In genomic region chr11:77093208-77093607, GRCm38 (mm10) we compare ENCODE assay signal across 8 mouse cellular contexts. TPM values are rescaled to one million over a fixed set of nuclear protein-coding genes. Genes with fewer than 3 reads are reported as not detected.
DNase-seq lines count a peak whose midpoint lies in the region; ATAC-seq and TF ChIP-seq lines count a peak whose summit lies in the region.

No protein-coding gene starts in this region.

- H3K27me3 ChIP-seq in embryonic facial prominence, embryonic 10.5 days (replicated peaks; ENCODE audit: low read depth, poor library complexity, severe bottlenecking) = no peaks in the 10 kb centered on the region
- H3K27me3 ChIP-seq in limb, embryonic 11.5 days (ENCODE audit: control insufficient read depth, insufficient read depth, low read length) = no peaks in the 10 kb centered on the region
- no peaks in the 10 kb centered on the region for H3K27me3 ChIP-seq in midbrain, embryonic 14.5 days (ENCODE audit: control insufficient read depth, insufficient read depth, low read length)

- 0 out of 2 replicates have a peak, but pooled peaks cover 4% of the 10 kb centered on the region for H3K4me1 ChIP-seq in embryonic facial prominence, embryonic 10.5 days
- no peaks in the 10 kb centered on the region for H3K4me1 ChIP-seq in limb, embryonic 11.5 days (ENCODE audit: control insufficient read depth, insufficient read depth, low read length)
- no peaks in the 10 kb centered on the region for H3K4me1 ChIP-seq in midbrain, embryonic 14.5 days (ENCODE audit: control insufficient read depth, insufficient read depth, low read length)

- 2% methylated on average over 11 of the region's 11 CpGs for WGBS in embryonic facial prominence, embryonic 10.5 days
- WGBS in limb, embryonic 11.5 days = 2% methylated on average over 11 of the region's 11 CpGs
- WGBS in midbrain, embryonic 14.5 days = 3% methylated on average over 11 of the region's 11 CpGs

- no peak overlapping the region for H3K27ac ChIP-seq in gastrocnemius, adult 2 months
- no peak overlapping the region for H3K27ac ChIP-seq in embryonic facial prominence, embryonic 10.5 days (replicated peaks)
- no peak overlapping the region for H3K27ac ChIP-seq in limb, embryonic 11.5 days (replicated peaks; ENCODE audit: low read depth, low read length)
- no peak overlapping the region for H3K27ac ChIP-seq in midbrain, embryonic 14.5 days (replicated peaks; ENCODE audit: low read depth, low read length)

- no peaks in the 10 kb centered on the region for H3K36me3 ChIP-seq in embryonic facial prominence, embryonic 10.5 days (replicated peaks)
- no peaks in the 10 kb centered on the region for H3K36me3 ChIP-seq in limb, embryonic 11.5 days (ENCODE audit: control insufficient read depth, insufficient read depth, low read length)
- no peaks in the 10 kb centered on the region for H3K36me3 ChIP-seq in midbrain, embryonic 14.5 days (ENCODE audit: control insufficient read depth, insufficient read depth, low read length)

- no peaks in the 10 kb centered on the region for H3K9me3 ChIP-seq in embryonic facial prominence, embryonic 10.5 days
- H3K9me3 ChIP-seq in limb, embryonic 11.5 days (ENCODE audit: control insufficient read depth, low read length) = no peaks in the 10 kb centered on the region
- no peaks in the 10 kb centered on the region for H3K9me3 ChIP-seq in midbrain, embryonic 14.5 days (ENCODE audit: control insufficient read depth, low read length)

- H3K9ac ChIP-seq in limb, embryonic 11.5 days (ENCODE audit: low read length) = no peak overlapping the region
- H3K9ac ChIP-seq in midbrain, embryonic 14.5 days (replicated peaks; ENCODE audit: low read length) = 0 out of 2 replicates have a peak overlapping the region, but pooled peaks have one; percentile 29

- peak overlapping the region; percentile 65 for H3K4me3 ChIP-seq in gastrocnemius, adult 2 months
- H3K4me3 ChIP-seq in embryonic facial prominence, embryonic 10.5 days = peak overlapping the region; percentile 43
- H3K4me3 ChIP-seq in limb, embryonic 11.5 days (ENCODE audit: low read depth, low read length) = peak overlapping the region; percentile 16
- H3K4me3 ChIP-seq in midbrain, embryonic 14.5 days (replicated peaks; ENCODE audit: low read depth, low read length) = no peak overlapping the region

- intact Hi-C loops in gastrocnemius, adult 2 months (cut with DNase I) = loop anchor here (1.0 to 10.0 kb wide), 2 partner anchors 96 to 372 kb away; partner anchors contain the start of gene Coro6
- intact Hi-C loops in heart, postnatal 10 days (cut with DNase I) = loop anchor here (1.0 kb wide), 1 partner anchor 96 kb away; no protein-coding TSS in a partner anchor

- peak; percentile 41 for DNase-seq in gastrocnemius, adult 2 months
- DNase-seq in gastrocnemius, postnatal 25 days = no peak
- DNase-seq in MN1 (ENCODE audit: low spot score) = peak; percentile 38
- DNase-seq in embryonic facial prominence, embryonic 10.5 days (ENCODE audit: low spot score) = peak; percentile 68
- DNase-seq in heart, postnatal 10 days = peak; percentile 56 to 73
- peak; percentile 69 for DNase-seq in limb, embryonic 11.5 days (ENCODE audit: low spot score)
- DNase-seq in midbrain, embryonic 14.5 days = peak; percentile 80
- peak; percentile 62 for DNase-seq in thymus, postnatal 25 days

- H3K4me2 ChIP-seq in limb, embryonic 11.5 days (ENCODE audit: low read depth, severe bottlenecking) = peak overlapping the region; percentile 43; the same call in 1 of the 2 replicates
- peak overlapping the region; percentile 48 for H3K4me2 ChIP-seq in midbrain, embryonic 14.5 days (ENCODE audit: low read length)

- TF ChIP-seq CTCF in gastrocnemius, adult 2 months (IDR thresholded peaks at IDR 0.05) = peak; percentile 76

- no peak for ATAC-seq in limb, embryonic 11.5 days (ENCODE audit: insufficient number of reproducible peaks, low FRiP score, low TSS enrichment, low read depth)
- no peak for ATAC-seq in midbrain, embryonic 14.5 days (ENCODE audit: low FRiP score, low TSS enrichment)

RNA-seq across cellular contexts. Expression of gene Nsrp1, which starts 15.0 kb away (rescaled TPM):
- 10 to 100 TPM; 11.8 to 11.9 TPM for total RNA-seq in gastrocnemius, adult 2 months (2021)
- total RNA-seq in gastrocnemius, postnatal 25 days (2021) = 10 to 100 TPM in 1 of 2 experiments, 1 to 10 TPM in 1; 9.5 to 10.3 TPM
- 59.7 and 70.8 TPM in 2 replicates for polyA plus RNA-seq in embryonic facial prominence, embryonic 10.5 days (2016; fragmentation: Nextera tagmentation; extraction: Ambion mirVana)
- 10 to 100 TPM; 17.3 to 18.4 TPM for total RNA-seq in heart, postnatal 10 days (2021)
- polyA plus RNA-seq in limb, embryonic 11.5 days (2014; fragmentation: Nextera tagmentation; extraction: Ambion mirVana) = 70.9 and 76.3 TPM in 2 replicates
- polyA plus RNA-seq in midbrain, embryonic 14.5 days (2014; fragmentation: Nextera tagmentation; extraction: Ambion mirVana) = 50.5 and 54.7 TPM in 2 replicates
